Mouse (Mus musculus) MEL (cell line): ENCODE measurements around the gene Hspb6. TPM values are rescaled to one million over a fixed set of nuclear protein-coding genes. Genes with fewer than 3 reads are reported as not detected.

Experiments
- DNase-seq: peaks from one replicate; pipeline ENCODE4 v3.0.0; 2011; ENCODE audit warnings: low read depth, low spot score
- H3K27ac ChIP-seq: 2 replicates; pipeline ENCODE4 v1.5.1; 2012; ENCODE audit warnings: low read depth, mild to moderate bottlenecking, control low read depth, low read length, moderate library complexity; ENCODE audit not compliant: control insufficient read depth
- H3K27me3 ChIP-seq, 2 experiments: fragments of 150-350 bp in 1 of 2; sonication (generic) in 1 of 2; 2 replicates each; pipeline ENCODE4 v1.6.1; 2012; ENCODE audit warnings: low read length in 2 of 2, mild to moderate bottlenecking in 2 of 2, improper control_type of control experiment in 1 of 2, moderate library complexity in 1 of 2; ENCODE audit not compliant: insufficient read depth in 2 of 2, control insufficient read depth in 1 of 2
- H3K36me3 ChIP-seq, 2 experiments: 2 replicates each; pipeline ENCODE4 v1.6.1; 2012 to 2014; ENCODE audit warnings: low read length in 2 of 2, improper control_type of control experiment in 1 of 2, inconsistent platforms in 1 of 2, mild to moderate bottlenecking in 1 of 2; ENCODE audit not compliant: insufficient read depth in 2 of 2, control insufficient read depth in 1 of 2
- H3K4me1 ChIP-seq, 2 experiments: fragments of 150-350 bp in 1 of 2; sonication (generic) in 1 of 2; 2 replicates each; pipeline ENCODE4 v1.6.1; 2012; ENCODE audit warnings: low read length in 2 of 2, improper control_type of control experiment in 1 of 2, mild to moderate bottlenecking in 1 of 2; ENCODE audit not compliant: insufficient read depth in 2 of 2, control insufficient read depth in 1 of 2
- H3K4me3 ChIP-seq, 2 experiments: fragments of 150-350 bp in 1 of 2; sonication (generic) in 1 of 2; 2 replicates each; pipeline ENCODE4 v1.5.1; 2012; ENCODE audit warnings: low read depth in 2 of 2, low read length in 2 of 2, mild to moderate bottlenecking in 2 of 2, moderate library complexity in 2 of 2, control low read depth in 1 of 2, improper control_type of control experiment in 1 of 2; ENCODE audit not compliant: control insufficient read depth in 1 of 2, insufficient read depth in 1 of 2
- H3K79me2 ChIP-seq: 2 replicates; pipeline ENCODE4 v1.6.1; 2012; ENCODE audit warnings: mild to moderate bottlenecking, low read length, moderate library complexity; ENCODE audit not compliant: control insufficient read depth, poor library complexity, insufficient read depth
- H3K9ac ChIP-seq: 2 replicates; pipeline ENCODE4 v1.6.1; 2012; ENCODE audit warnings: low read depth, mild to moderate bottlenecking, control low read depth, low read length, moderate library complexity; ENCODE audit not compliant: control insufficient read depth, poor library complexity, severe bottlenecking
- H3K9me3 ChIP-seq: fragments of 150-350 bp; sonication (generic); replicated peaks from 2 replicates; pipeline ENCODE4 v1.6.1; 2012; ENCODE audit warnings: mild to moderate bottlenecking, low read length, improper control_type of control experiment, moderate library complexity; ENCODE audit not compliant: insufficient read depth
- BHLHE40 ChIP-seq: IDR thresholded peaks from 2 replicates; pipeline ENCODE4 v1.6.1; 2012; ENCODE audit warnings: low read depth, mild to moderate bottlenecking, inconsistent platforms, low read length, improper control_type of control experiment, borderline replicate concordance
- CHD1 ChIP-seq: IDR thresholded peaks from 2 replicates; pipeline ENCODE4 v1.6.1; 2012; ENCODE audit warnings: low read depth, mild to moderate bottlenecking, inconsistent platforms, low read length, improper control_type of control experiment
- CTCF ChIP-seq, 3 experiments: IDR thresholded peaks in 2 of 3; conservative IDR thresholded peaks in 1 of 3; 2 replicates each; pipeline ENCODE4 v1.5.1; 2011 to 2012; ENCODE audit warnings: low read length in 3 of 3, low read depth in 2 of 3, mild to moderate bottlenecking in 2 of 3, improper control_type of control experiment in 1 of 3, inconsistent platforms in 1 of 3, mixed read lengths in 1 of 3, moderate library complexity in 1 of 3; ENCODE audit not compliant: control insufficient read depth in 1 of 3, insufficient read depth in 1 of 3, poor library complexity in 1 of 3, severe bottlenecking in 1 of 3
- HCFC1 ChIP-seq: IDR thresholded peaks from 2 replicates; pipeline ENCODE4 v1.6.1; 2012; ENCODE audit warnings: low read depth, mild to moderate bottlenecking, inconsistent platforms, low read length, improper control_type of control experiment, moderate library complexity
- MAFK ChIP-seq: IDR thresholded peaks from 2 replicates; pipeline ENCODE4 v1.6.1; 2011; ENCODE audit warnings: low read depth, mild to moderate bottlenecking, low read length, improper control_type of control experiment, borderline replicate concordance
- MEF2A ChIP-seq: IDR thresholded peaks from 2 replicates; pipeline ENCODE4 v1.6.1; 2014; ENCODE audit warnings: low read depth, mild to moderate bottlenecking, inconsistent platforms, low read length, improper control_type of control experiment; ENCODE audit not compliant: poor library complexity, insufficient replicate concordance, severe bottlenecking; ENCODE audit errors: extremely low read depth
- MYB ChIP-seq: IDR thresholded peaks from 2 replicates; pipeline ENCODE4 v1.6.1; 2011; ENCODE audit warnings: mild to moderate bottlenecking, low read depth, low read length, improper control_type of control experiment
- MYC ChIP-seq: IDR thresholded peaks from 2 replicates; pipeline ENCODE4 v1.6.1; 2011; ENCODE audit warnings: low read depth, mild to moderate bottlenecking, low read length, improper control_type of control experiment, moderate library complexity
- NRF1 ChIP-seq: IDR thresholded peaks from 2 replicates; pipeline ENCODE4 v1.6.1; 2014; ENCODE audit warnings: low read depth, mild to moderate bottlenecking, inconsistent platforms, low read length, improper control_type of control experiment, moderate library complexity; ENCODE audit not compliant: poor library complexity, insufficient read depth, severe bottlenecking
- POLR2AphosphoS5 ChIP-seq: IDR thresholded peaks from 2 replicates; pipeline ENCODE4 v1.6.1; 2012; ENCODE audit warnings: low read depth, borderline replicate concordance, mild to moderate bottlenecking, inconsistent platforms, low read length, moderate library complexity, mixed read lengths
- SMC3 ChIP-seq: IDR thresholded peaks from 2 replicates; pipeline ENCODE4 v1.6.1; 2011; ENCODE audit warnings: low read depth, low read length, improper control_type of control experiment
- UBTF ChIP-seq: IDR thresholded peaks from 2 replicates; pipeline ENCODE4 v1.6.1; 2012; ENCODE audit warnings: low read depth, mild to moderate bottlenecking, inconsistent platforms, low read length, improper control_type of control experiment, moderate library complexity, borderline replicate concordance; ENCODE audit not compliant: insufficient read depth
- USF2 ChIP-seq, 2 experiments: IDR thresholded peaks; 2 replicates each; pipeline ENCODE4 v1.6.1; 2011 to 2012; ENCODE audit warnings: improper control_type of control experiment in 2 of 2, low read length in 2 of 2, borderline replicate concordance in 1 of 2, inconsistent platforms in 1 of 2, low read depth in 1 of 2, mild to moderate bottlenecking in 1 of 2; ENCODE audit not compliant: insufficient read depth in 1 of 2
- ZC3H11A ChIP-seq: IDR thresholded peaks from 2 replicates; pipeline ENCODE4 v1.6.1; 2012; ENCODE audit warnings: low read depth, mild to moderate bottlenecking, inconsistent platforms, low read length, improper control_type of control experiment
- ZMIZ1 ChIP-seq: IDR thresholded peaks from 2 replicates; pipeline ENCODE4 v1.6.1; 2012; ENCODE audit warnings: low read depth, mild to moderate bottlenecking, inconsistent platforms, low read length, improper control_type of control experiment, moderate library complexity
- ZNF384 ChIP-seq: IDR thresholded peaks from 2 replicates; pipeline ENCODE4 v1.6.1; 2012; ENCODE audit warnings: low read depth, mild to moderate bottlenecking, inconsistent platforms, low read length, improper control_type of control experiment
- polyA plus RNA-seq, 2 experiments: library from polyadenylated mRNA; stranded (reverse) in 1 of 2; unstranded in 1 of 2; fragments of >175 nt in 1 of 2; fragments of >200 nt in 1 of 2; gene quantifications; 2 replicates each; pipeline versions ENCODE4 v1.2.1 to v1.2.4; 2012; ENCODE audit warnings: low replicate concordance in 2 of 2, low read depth in 1 of 2; ENCODE audit not compliant: insufficient read length in 2 of 2, insufficient read depth in 1 of 2, missing spikeins in 1 of 2
- total RNA-seq: library from RNA; depleted of rRNA; stranded (reverse); fragments of 300-350 nt; gene quantifications from 2 replicates; pipeline ENCODE4 v1.2.3, GENCODE M21; 2012

Gene Hspb6
- total and polyA plus RNA-seq, 3 experiments: 1.5 to 12.4 TPM; not detected in 1

- no peak for DNase-seq
- Histone ChIP-seq H3K79me2 (peaks cover 32% of the 10 kb centered on the region), H3K9ac (no peak overlapping the region), H3K4me3 (no peak overlapping the region), H3K36me3 (peaks cover 5 to 13% of the 10 kb centered on the region in 2 experiments; a peak in 2 of 4 replicates), H3K27ac (no peak overlapping the region), H3K27me3 (no peaks in the 10 kb centered on the region), H3K9me3 (no peaks in the 10 kb centered on the region), H3K4me1 (peaks cover 1 to 3% of the 10 kb centered on the region in 2 experiments; a peak in 3 of 4 replicates)
- TF ChIP-seq UBTF: no peak
- TF ChIP-seq HCFC1: no peak
Measured at GRCm38 (mm10) chr7:30585170-30585569, 33.2 kb downstream of the Hspb6 start.

DNA sequence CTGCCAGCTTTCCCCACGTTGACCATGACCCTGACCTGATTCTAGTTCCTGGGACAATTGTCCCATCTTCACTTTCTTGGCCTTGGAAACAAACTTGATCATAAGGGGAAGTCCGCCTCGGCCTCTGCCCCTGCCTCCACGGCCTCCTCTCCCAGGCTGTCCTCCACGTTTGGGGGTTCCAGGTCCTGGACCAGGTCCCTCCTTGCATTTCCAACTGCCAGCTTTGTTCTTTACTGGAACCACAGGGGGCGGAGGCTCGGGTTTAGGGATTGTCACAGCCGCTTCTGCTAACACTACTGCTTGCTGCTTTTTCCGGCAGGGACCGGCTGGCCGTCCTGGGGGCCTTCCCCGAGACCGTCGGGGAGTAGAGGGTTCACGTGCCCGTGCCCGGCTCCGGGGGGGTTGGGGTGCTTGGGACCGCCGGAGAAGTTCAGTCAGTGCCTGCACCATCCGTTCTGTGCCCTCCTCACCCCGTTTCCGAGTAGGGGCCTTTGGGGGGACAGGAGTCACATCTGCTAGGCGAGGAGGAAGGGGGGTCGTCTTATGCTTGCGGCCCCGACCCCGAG is 34.6 kb downstream of the Hspb6 start:
- H3K79me2 ChIP-seq: peaks cover 36% of the 10 kb centered on the region
- no peak overlapping the region for H3K9ac ChIP-seq
- H3K27ac ChIP-seq: no peak overlapping the region
- no peaks in the 10 kb centered on the region for H3K9me3 ChIP-seq
- TF ChIP-seq ZNF384 (no peak), ZC3H11A (no peak), MAFK (no peak), MYB (no peak), ZMIZ1 (no peak), MEF2A (no peak), USF2 (IDR thresholded peaks at IDR 0.05; ENCODE audit: borderline replicate concordance in 1 of 2, insufficient read depth in 1 of 2, low read depth in 1 of 2, low read length in 2 of 2) (no peak), CTCF (IDR thresholded peaks at IDR 0.05 in 2 of 3, conservative IDR thresholded peaks at IDR 0.05 in 1 of 3; ENCODE audit: control insufficient read depth in 1 of 3, insufficient read depth in 1 of 3, low read depth in 2 of 3, low read length in 3 of 3, poor library complexity in 1 of 3, severe bottlenecking in 1 of 3) (no peak), MYC (no peak), UBTF (no peak), CHD1 (no peak), POLR2AphosphoS5 (no peak), SMC3 (no peak), NRF1 (no peak), BHLHE40 (no peak), HCFC1 (no peak)
- TF ChIP-seq, all 39 proteins: peak for 0
- Histone ChIP-seq H3K4me1 (peaks cover 3 to 12% of the 10 kb centered on the region in 2 experiments; a peak in 3 of 4 replicates), H3K4me3 (no peak overlapping the region), H3K27me3 (no peaks in the 10 kb centered on the region), H3K36me3 (peaks cover 7 to 9% of the 10 kb centered on the region in 2 experiments; a peak in 2 of 4 replicates)
- DNase-seq: no peak
